Mouse (Mus musculus) heart, adult 2 months (tissue): ENCODE data around the gene Spint3.

Experiments
- CTCF ChIP-seq: fragments of 200-600 bp; IDR thresholded peaks from 2 replicates; pipeline ENCODE4 v1.8.1; 2022; ENCODE audit warnings: antibody characterized with exemption, mild to moderate bottlenecking, moderate library complexity
- EP300 ChIP-seq: fragments of 200-500 bp; IDR thresholded peaks from 2 replicates; pipeline ENCODE4 v1.6.1; 2011; ENCODE audit warnings: low read depth, low read length, control low read depth; ENCODE audit not compliant: insufficient read depth
- POLR2A ChIP-seq: fragments of 200-500 bp; IDR thresholded peaks from 2 replicates; pipeline ENCODE4 v1.6.1; 2011; ENCODE audit warnings: mild to moderate bottlenecking, low read depth, low read length, control low read depth; ENCODE audit not compliant: insufficient read depth

- TF ChIP-seq CTCF (no peak), POLR2A (no peak), EP300 (no peak)
These were observed 10.7 kb downstream of the Spint3 start, which contains the start of gene Wfdc2 for GRCm38 (mm10) chr2:164562391-164563188.
